Mouse (Mus musculus) midbrain, postnatal 0 days (tissue): ENCODE data around the gene Gm9945. TPM values are rescaled to one million over a fixed set of nuclear protein-coding genes. Genes with fewer than 3 reads are reported as not detected.

Source experiments
- ATAC-seq: fragments of 200-750 bp; cut with Nextera tagmentation; 2 replicates; pipeline ENCODE4 v1.8.0; 2017; ENCODE audit warnings: moderate number of reproducible peaks, mild to moderate bottlenecking, moderate TSS enrichment, moderate library complexity; ENCODE audit not compliant: low FRiP score
- DNase-seq: peaks from one replicate; pipeline ENCODE4 v3.0.0-alpha.2; 2015; ENCODE audit warnings: low spot score
- H3K27ac ChIP-seq: fragments of 300-500 bp; sonication (generic); 2 replicates; pipeline ENCODE4 v1.5.1; 2014; ENCODE audit warnings: low read depth, mild to moderate bottlenecking, low read length, mixed read lengths
- H3K27me3 ChIP-seq: fragments of 300-500 bp; sonication (generic); 2 replicates; pipeline ENCODE4 v1.6.1; 2014; ENCODE audit warnings: low read length, control low read depth, mixed read lengths; ENCODE audit not compliant: insufficient read depth
- H3K36me3 ChIP-seq: fragments of 300-500 bp; sonication (generic); 2 replicates; pipeline ENCODE4 v1.6.1; 2014; ENCODE audit warnings: low read length, control low read depth, mixed read lengths; ENCODE audit not compliant: insufficient read depth
- H3K4me1 ChIP-seq: fragments of 300-500 bp; sonication (generic); 2 replicates; pipeline ENCODE4 v1.6.1; 2014; ENCODE audit warnings: mild to moderate bottlenecking, control low read depth, antibody characterized with exemption, low read length, mixed read lengths; ENCODE audit not compliant: insufficient read depth
- H3K4me2 ChIP-seq: fragments of 300-500 bp; sonication (generic); 2 replicates; pipeline ENCODE4 v1.6.1; 2014; ENCODE audit warnings: low read depth, mild to moderate bottlenecking, low read length, mixed read lengths; ENCODE audit not compliant: poor library complexity, severe bottlenecking
- H3K4me3 ChIP-seq: fragments of 300-500 bp; sonication (generic); 2 replicates; pipeline ENCODE4 v1.5.1; 2014; ENCODE audit warnings: low read depth, mild to moderate bottlenecking, low read length, moderate library complexity
- H3K9ac ChIP-seq: fragments of 300-500 bp; sonication (generic); replicated peaks from 2 replicates; pipeline ENCODE4 v1.6.1; 2014; ENCODE audit warnings: mild to moderate bottlenecking, low read length, moderate library complexity, mixed read lengths; ENCODE audit not compliant: poor library complexity, severe bottlenecking
- H3K9me3 ChIP-seq: fragments of 300-500 bp; sonication (generic); 2 replicates; pipeline ENCODE4 v1.6.1; 2016; ENCODE audit warnings: low read length, control low read depth
- CTCF ChIP-seq: IDR thresholded peaks from 2 replicates; pipeline ENCODE4 v1.5.1; 2016; ENCODE audit warnings: antibody characterized with exemption, mild to moderate bottlenecking
- WGBS: fragments of 180-500 bp; shearing (Covaris S2); extraction: QIAGEN DNeasy Blood & Tissue Kit; methylation state at CpG from one replicate; pipeline ENCODE4 v1.1.7; 2014; 5-methylcytosine and 5-hydroxymethylcytosine counted together
- polyA plus RNA-seq: library from polyadenylated mRNA; unstranded; fragments of >200 nt; fragmentation: Nextera tagmentation; extraction: Ambion mirVana; gene quantifications from 2 replicates; pipeline ENCODE4 v1.2.1, GENCODE M21; 2015
- total RNA-seq: library from RNA; depleted of rRNA; stranded (reverse); fragments of >200 nt; gene quantifications from 2 replicates; pipeline ENCODE4 v1.2.3, GENCODE M21; 2014; rRNA removed

Gene Gm9945
- not detected in 2 replicates for total RNA-seq
- 0.33 and 0.43 TPM in 2 replicates for polyA plus RNA-seq

DNA sequence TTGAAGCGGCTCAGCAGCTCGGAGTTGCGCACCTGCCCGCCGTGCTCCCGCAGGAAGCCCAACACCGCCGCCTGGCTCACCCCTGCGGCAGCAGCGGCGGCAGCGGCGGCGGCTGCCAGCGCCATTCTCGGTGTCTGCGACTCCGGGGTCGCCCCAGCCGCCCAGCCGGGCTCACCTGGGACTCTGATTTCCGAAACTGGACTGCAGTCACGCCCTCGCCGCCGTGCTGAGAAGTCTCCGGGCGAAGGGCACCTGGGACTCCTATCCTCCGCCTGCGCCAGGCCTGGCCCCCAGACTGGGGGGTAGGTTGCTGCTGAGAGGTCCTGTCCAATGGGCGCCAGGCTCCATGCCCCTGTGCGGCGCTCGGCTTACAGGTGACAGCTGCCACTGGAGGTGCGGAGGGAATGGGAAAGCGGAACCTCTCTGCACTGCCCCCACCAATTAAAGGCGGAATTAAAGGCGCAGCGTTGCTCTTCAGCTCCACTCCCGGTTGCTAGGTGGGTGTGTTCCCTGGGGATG is at the start of gene Gm9945, which contains the start of gene Sowaha:
Gene Gm9945, plus strand, starts transcription at position 384 of the 519 bp plus-strand sequence.
Gene Sowaha, minus strand, starts transcription at position 492 of the 519 bp plus-strand sequence.
- ATAC-seq = peak; percentile 55; the same call in 1 of the 2 replicates
- H3K36me3 ChIP-seq = no peaks in the 10 kb centered on the region
- peaks cover 30% of the 10 kb centered on the region for H3K27me3 ChIP-seq
- DNase-seq = peak; percentile 72
- H3K4me3 ChIP-seq = peak within 1 kb of the TSS; percentile 62
- peak within 1 kb of the TSS; percentile 70 for H3K9ac ChIP-seq
- H3K4me1 ChIP-seq = peaks cover 9% of the 10 kb centered on the region; the same call in 1 of the 2 replicates
- 0 out of 2 replicates have a peak within 1 kb of the TSS, but pooled peaks have one; percentile 12 for H3K27ac ChIP-seq
- no peaks in the 10 kb centered on the region for H3K9me3 ChIP-seq
- TF ChIP-seq CTCF = peak; percentile 31
- peak within 1 kb of the TSS; percentile 79 for H3K4me2 ChIP-seq
- WGBS = 2% methylated on average over 37 of the region's 40 CpGs

DNA sequence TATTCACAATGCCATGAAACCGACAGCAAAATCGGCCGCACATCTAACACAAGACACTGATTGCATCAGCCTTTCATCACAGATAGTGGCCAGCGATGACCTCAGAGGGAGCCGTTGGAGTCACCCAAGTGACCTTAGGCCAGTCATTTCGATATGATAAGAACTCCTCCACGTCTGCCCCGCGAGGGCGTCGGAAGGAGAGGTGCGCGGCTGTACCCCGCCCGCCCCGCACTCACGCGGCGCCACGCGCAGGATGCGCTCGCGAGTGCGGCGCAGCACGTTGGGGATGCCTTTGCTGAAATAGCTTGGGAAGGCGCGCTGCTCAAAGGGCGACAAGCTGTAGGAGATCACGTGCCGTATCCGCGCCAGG is 49.7 kb upstream of the Gm9945 start:
- no peak for TF ChIP-seq CTCF
- no peaks in the 10 kb centered on the region for H3K27me3 ChIP-seq
- no peaks in the 10 kb centered on the region for H3K9me3 ChIP-seq
- H3K9ac ChIP-seq = peak overlapping the region; percentile 80
- ATAC-seq (peak; percentile 56), DNase-seq (peak; percentile 32)
- H3K36me3 ChIP-seq = peaks cover 9% of the 10 kb centered on the region
- WGBS = under 1% methylated on average over 34 of the region's 34 CpGs
- H3K27ac ChIP-seq = peak overlapping the region; percentile 83
- peak overlapping the region; percentile 62 for H3K4me2 ChIP-seq
- peaks cover 9% of the 10 kb centered on the region; the same call in 1 of the 2 replicates for H3K4me1 ChIP-seq
- H3K4me3 ChIP-seq = peak overlapping the region; percentile 62

DNA sequence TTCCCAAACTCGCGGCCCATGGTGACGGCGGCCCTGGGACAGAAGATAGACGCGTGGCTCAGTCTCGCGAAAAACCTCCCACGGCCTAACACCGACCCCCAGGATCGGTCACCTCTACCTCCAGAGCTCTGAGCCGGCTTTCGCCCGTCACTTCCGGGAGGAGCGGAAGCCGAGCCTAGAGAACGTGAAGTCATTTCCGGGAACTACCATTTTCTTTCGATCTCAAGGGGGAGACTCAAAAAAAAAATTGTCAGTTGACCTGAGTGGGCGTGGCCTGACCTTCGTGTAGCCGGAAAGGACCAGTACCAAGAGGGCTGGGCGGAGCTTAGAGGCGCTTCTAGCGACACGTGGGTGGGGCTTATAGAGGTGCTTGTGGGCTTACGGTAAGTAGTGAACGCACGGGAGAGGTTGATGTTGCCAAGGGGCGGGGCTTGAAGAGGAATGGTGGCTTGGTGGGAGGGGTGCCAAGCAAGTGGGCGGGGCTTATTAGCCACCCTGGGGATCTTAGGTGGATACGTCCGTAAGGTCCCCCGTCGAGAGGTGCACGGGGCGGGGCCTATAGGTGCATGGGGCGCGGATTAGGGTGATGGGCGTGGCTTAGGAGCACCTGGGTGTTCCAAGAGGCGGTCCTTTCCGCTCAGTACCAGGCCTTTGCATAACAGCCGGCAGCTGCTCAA is 49.2 kb upstream of the Gm9945 start, which contains the start of the genes Uqcrq and Gdf9:
Gene Uqcrq, minus strand, starts transcription at position 162 of the 677 bp plus-strand sequence.
Gene Gdf9, plus strand, starts transcription at position 354 of the 677 bp plus-strand sequence.
- Histone ChIP-seq H3K27me3 (no peaks in the 10 kb centered on the region), H3K9me3 (no peaks in the 10 kb centered on the region), H3K9ac (peak within 1 kb of the TSS; percentile 80), H3K4me2 (peak within 1 kb of the TSS; percentile 64), H3K36me3 (peaks cover 9% of the 10 kb centered on the region), H3K27ac (peak within 1 kb of the TSS; percentile 83), H3K4me1 (peaks cover 9% of the 10 kb centered on the region; the same call in 1 of the 2 replicates), H3K4me3 (peak within 1 kb of the TSS; percentile 62)
- ATAC-seq (peak; percentile 96), DNase-seq (peak; percentile 100)
- TF ChIP-seq CTCF = no peak
- WGBS = 1% methylated on average over 44 of the region's 44 CpGs

DNA sequence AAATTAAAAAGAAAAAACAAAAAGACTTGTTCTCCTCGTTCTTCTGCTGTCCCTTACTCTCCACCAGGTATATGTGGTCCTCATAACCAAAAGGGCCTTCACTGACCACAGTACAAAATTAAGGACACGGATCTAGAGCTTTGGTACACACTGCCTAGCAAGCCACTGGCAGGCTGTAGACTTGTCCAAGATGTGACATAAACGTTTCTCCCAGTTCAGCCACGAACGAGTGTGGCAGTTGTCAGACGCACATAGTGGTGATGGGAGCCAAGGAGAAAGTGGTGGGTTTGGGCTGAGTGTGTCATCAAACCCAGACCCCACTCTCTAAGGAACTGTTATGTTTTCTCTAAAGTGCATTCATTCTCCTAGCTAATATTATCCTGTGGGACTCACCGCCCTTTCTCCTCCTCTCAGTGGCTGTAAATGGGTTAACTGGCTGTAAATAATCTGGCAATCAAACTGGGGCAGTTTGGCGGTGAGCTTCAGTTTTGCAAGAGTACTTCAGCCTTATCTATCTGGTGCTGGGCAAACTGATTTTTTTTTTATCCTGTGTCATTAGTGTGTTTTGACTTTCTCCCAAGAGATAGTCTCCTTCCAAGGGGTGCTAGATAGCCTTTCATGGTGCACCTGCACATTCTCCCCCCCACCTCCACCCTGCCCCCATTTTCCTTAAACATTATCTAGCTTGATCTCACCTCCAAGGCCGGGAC is 48.5 kb upstream of the Gm9945 start:
- Histone ChIP-seq H3K9me3 (no peaks in the 10 kb centered on the region), H3K4me2 (peak overlapping the region; percentile 64), H3K4me1 (peaks cover 9% of the 10 kb centered on the region; the same call in 1 of the 2 replicates), H3K27ac (peak overlapping the region; percentile 73), H3K9ac (peak overlapping the region; percentile 56), H3K27me3 (no peaks in the 10 kb centered on the region), H3K36me3 (peaks cover 9% of the 10 kb centered on the region), H3K4me3 (peak overlapping the region; percentile 62)
- WGBS = 20% methylated on average over 9 of the region's 9 CpGs
- peak; percentile 14 for DNase-seq
- peak; percentile 28 for ATAC-seq
- no peak for TF ChIP-seq CTCF

DNA sequence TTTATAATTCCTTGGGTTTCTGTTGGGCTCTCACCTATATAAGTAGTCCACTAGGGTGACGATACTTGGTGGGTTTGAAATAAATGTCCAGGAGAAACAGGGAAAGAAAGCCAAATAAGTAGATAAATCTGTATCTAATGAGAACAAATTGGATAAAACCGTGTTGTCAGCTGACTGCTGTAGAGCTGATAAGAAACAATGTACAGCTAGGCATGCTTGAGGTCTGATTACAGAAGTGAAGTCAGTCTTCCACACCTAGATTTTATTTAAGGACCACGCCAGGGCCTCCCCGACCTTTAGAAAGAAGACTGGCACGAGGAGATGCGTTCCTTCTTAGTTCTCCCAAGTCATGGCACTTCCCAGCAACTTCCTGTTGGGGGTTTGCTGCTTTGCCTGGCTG is 46.9 kb upstream of the Gm9945 start:
- WGBS = 70% methylated on average over 6 of the region's 6 CpGs

More for the DNA sequence above, 46.9 kb upstream of the Gm9945 start:
- no peaks in the 10 kb centered on the region for H3K27me3 ChIP-seq
- ATAC-seq (no peak), DNase-seq (no peak)
- no peak overlapping the region for H3K4me2 ChIP-seq
- peaks cover 8% of the 10 kb centered on the region for H3K36me3 ChIP-seq
- H3K9ac ChIP-seq = no peak overlapping the region
- H3K4me3 ChIP-seq = no peak overlapping the region
- H3K27ac ChIP-seq = no peak overlapping the region
- peaks cover 9% of the 10 kb centered on the region; the same call in 1 of the 2 replicates for H3K4me1 ChIP-seq
- no peak for TF ChIP-seq CTCF
- H3K9me3 ChIP-seq = no peaks in the 10 kb centered on the region
